In the genomic region with DNA sequence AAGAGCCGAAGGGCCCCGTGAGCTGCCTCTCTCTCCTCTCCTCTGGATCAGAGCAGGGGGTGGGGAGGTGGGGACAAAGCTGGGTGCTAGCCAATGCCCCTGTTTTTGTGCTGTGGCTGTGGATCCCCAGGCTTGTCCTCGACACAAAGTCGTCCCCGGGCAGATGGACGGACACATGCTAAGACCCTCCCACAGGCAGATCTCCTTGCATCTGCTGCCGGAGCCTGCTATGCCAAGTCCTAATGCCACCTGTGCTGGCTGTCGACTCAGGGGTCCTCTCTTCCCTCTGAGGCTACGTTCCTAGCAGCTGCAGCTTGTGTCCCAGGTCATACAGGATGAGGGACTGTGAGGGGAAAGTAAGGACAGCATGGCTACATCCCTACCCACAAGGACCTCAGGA, we compare ENCODE assay signal across 10 mouse cellular contexts. TPM values are rescaled to one million over a fixed set of nuclear protein-coding genes. Genes with fewer than 3 reads are reported as not detected.
DNase-seq lines count a peak whose midpoint lies in the region; ATAC-seq and TF ChIP-seq lines count a peak whose summit lies in the region.
"Had no signal": no experiment of that assay in that cellular context is flagged by ENCODE, and none has a peak within 500 bp of the region (broad histone marks: within the 10 kb centered on the region; RNA-seq: fewer than 3 reads in every experiment).

No protein-coding gene starts in this region.

- peak; percentile 51 for DNase-seq in cerebellum, adult 9-11 months
- DNase-seq in cerebellum, adult 11 months: no peak
- DNase-seq in kidney, postnatal 4 days: no peak
- peak; percentile 52 for DNase-seq in brain, embryonic 14.5 days (ENCODE audit: low read depth)
- no peak for DNase-seq in liver, embryonic 11.5 days (ENCODE audit: low spot score)
- DNase-seq in urinary bladder, postnatal 10 days (ENCODE audit: low spot score): no peak
- no peak for DNase-seq in layer of hippocampus, postnatal 36 days
- DNase-seq: gastrocnemius, postnatal 14 days; thymus, postnatal 25 days had no signal

- peak overlapping the region; percentile 4; the same call in 1 of the 2 replicates for H3K27ac ChIP-seq in kidney, embryonic 14.5 days (ENCODE audit: low read depth, low read length)
- no peak overlapping the region for H3K27ac ChIP-seq in liver, embryonic 11.5 days (ENCODE audit: low read depth, low read length)

- H3K4me3 ChIP-seq in kidney, embryonic 14.5 days (ENCODE audit: low read length): peak overlapping the region; percentile 28; the same call in 1 of the 2 replicates
- peak overlapping the region; percentile 28 for H3K4me3 ChIP-seq in liver, embryonic 11.5 days (ENCODE audit: low read depth, low read length)

- H3K9me3 ChIP-seq in kidney, embryonic 14.5 days (ENCODE audit: control insufficient read depth, low read length): no peaks in the 10 kb centered on the region
- H3K9me3 ChIP-seq in liver, embryonic 11.5 days (ENCODE audit: control insufficient read depth, low read length): no peaks in the 10 kb centered on the region

- no peak for TF ChIP-seq POLR2A in brain, embryonic 14.5 days (IDR thresholded peaks at IDR 0.05; ENCODE audit: borderline replicate concordance, extremely low read depth, insufficient read depth, insufficient read length, poor library complexity, severe bottlenecking)

- peak overlapping the region; percentile 37; the same call in 1 of the 2 replicates for H3K9ac ChIP-seq in kidney, embryonic 14.5 days (ENCODE audit: low read depth, low read length)
- peak overlapping the region; percentile 13; the same call in 1 of the 2 replicates for H3K9ac ChIP-seq in liver, embryonic 11.5 days (ENCODE audit: low read depth, low read length)

- ATAC-seq in kidney, embryonic 14.5 days (ENCODE audit: low FRiP score, low TSS enrichment): no peak
- no peak for ATAC-seq in liver, embryonic 11.5 days (replicated peaks; ENCODE audit: low FRiP score)

- H3K4me1 ChIP-seq in kidney, embryonic 14.5 days (ENCODE audit: control insufficient read depth, insufficient read depth, low read length): peaks cover 24% of the 10 kb centered on the region; the same call in 1 of the 2 replicates
- H3K4me1 ChIP-seq in liver, embryonic 11.5 days (replicated peaks; ENCODE audit: control insufficient read depth, insufficient read depth, low read length): peaks cover 24% of the 10 kb centered on the region

- WGBS in kidney, embryonic 14.5 days: 40% methylated on average over 9 of the region's 9 CpGs
- WGBS in liver, embryonic 11.5 days: 55% methylated on average over 9 of the region's 9 CpGs

- no peak for TF ChIP-seq CTCF in brain, embryonic 14.5 days (IDR thresholded peaks at IDR 0.05; ENCODE audit: borderline replicate concordance, extremely low read depth, insufficient read depth, insufficient read length)

- peak overlapping the region; percentile 29 for H3K4me2 ChIP-seq in kidney, embryonic 14.5 days (replicated peaks; ENCODE audit: low read depth, low read length)
- peak overlapping the region; percentile 35 for H3K4me2 ChIP-seq in liver, embryonic 11.5 days

- peaks cover 20% of the 10 kb centered on the region for H3K36me3 ChIP-seq in kidney, embryonic 14.5 days (ENCODE audit: control insufficient read depth, insufficient read depth, low read length)
- H3K36me3 ChIP-seq in liver, embryonic 11.5 days (ENCODE audit: control insufficient read depth, insufficient read depth, low read length): peaks cover 17% of the 10 kb centered on the region

- no peaks in the 10 kb centered on the region for H3K27me3 ChIP-seq in kidney, embryonic 14.5 days (ENCODE audit: control insufficient read depth, insufficient read depth, low read length)
- H3K27me3 ChIP-seq in liver, embryonic 11.5 days (replicated peaks; ENCODE audit: control insufficient read depth, insufficient read depth, low read length): peaks cover 7% of the 10 kb centered on the region; the same call in 1 of the 2 replicates

RNA-seq across cellular contexts. Expression of a gene that starts 1.6 kb away (rescaled TPM):
- 39.8 and 41.1 TPM in 2 replicates for polyA plus RNA-seq in kidney, embryonic 14.5 days (2014; fragmentation: Nextera tagmentation; extraction: Ambion mirVana)
- polyA plus RNA-seq in brain, embryonic 14.5 days (2012; rRNA removed): 28.7 and 35.1 TPM in 2 replicates
- 25.3 and 39.9 TPM in 2 replicates for polyA plus RNA-seq in liver, embryonic 11.5 days (2014; fragmentation: Nextera tagmentation; extraction: Ambion mirVana)
- total RNA-seq in layer of hippocampus, postnatal 36 days (2021): 10 to 100 TPM; 16.6 to 24.0 TPM

RNA-seq across cellular contexts. Expression of a gene that starts 36.0 kb away (rescaled TPM):
- polyA plus RNA-seq in kidney, embryonic 14.5 days (2014; fragmentation: Nextera tagmentation; extraction: Ambion mirVana): 377 and 517 TPM in 2 replicates
- polyA plus RNA-seq in brain, embryonic 14.5 days (2012; rRNA removed): 369 and 407 TPM in 2 replicates
- polyA plus RNA-seq in liver, embryonic 11.5 days (2014; fragmentation: Nextera tagmentation; extraction: Ambion mirVana): 401 and 406 TPM in 2 replicates
- 10 to 100 TPM; 12.4 to 13.6 TPM for total RNA-seq in layer of hippocampus, postnatal 36 days (2021)

RNA-seq across cellular contexts. Expression of a gene that starts 38.1 kb away (rescaled TPM):
- polyA plus RNA-seq in kidney, embryonic 14.5 days (2014; fragmentation: Nextera tagmentation; extraction: Ambion mirVana): 98.5 and 124 TPM in 2 replicates
- polyA plus RNA-seq in brain, embryonic 14.5 days (2012; rRNA removed): 31.2 and 46.2 TPM in 2 replicates
- 90.3 and 107 TPM in 2 replicates for polyA plus RNA-seq in liver, embryonic 11.5 days (2014; fragmentation: Nextera tagmentation; extraction: Ambion mirVana)
- total RNA-seq in layer of hippocampus, postnatal 36 days (2021): 10 to 100 TPM; 24.6 to 27.7 TPM

RNA-seq across cellular contexts. Expression of a gene that starts 41.3 kb away (rescaled TPM):
- polyA plus RNA-seq in kidney, embryonic 14.5 days (2014; fragmentation: Nextera tagmentation; extraction: Ambion mirVana): 3.0 and 3.9 TPM in 2 replicates
- 4.6 and 6.3 TPM in 2 replicates for polyA plus RNA-seq in brain, embryonic 14.5 days (2012; rRNA removed)
- polyA plus RNA-seq in liver, embryonic 11.5 days (2014; fragmentation: Nextera tagmentation; extraction: Ambion mirVana): 17.6 and 39.0 TPM in 2 replicates
- total RNA-seq in layer of hippocampus, postnatal 36 days (2021): 1 to 10 TPM; 3.8 to 4.4 TPM

RNA-seq across cellular contexts. Expression of a gene that starts 49.9 kb away (rescaled TPM):
- 259 and 375 TPM in 2 replicates for polyA plus RNA-seq in kidney, embryonic 14.5 days (2014; fragmentation: Nextera tagmentation; extraction: Ambion mirVana)
- 362 and 506 TPM in 2 replicates for polyA plus RNA-seq in brain, embryonic 14.5 days (2012; rRNA removed)
- polyA plus RNA-seq in liver, embryonic 11.5 days (2014; fragmentation: Nextera tagmentation; extraction: Ambion mirVana): 228 and 245 TPM in 2 replicates
- 100 to 1,000 TPM; 458 to 488 TPM for total RNA-seq in layer of hippocampus, postnatal 36 days (2021)

Comparison
In these comparisons a context has a peak if more than half of its experiments do, and no peak if none do; other contexts are left out.
1. DNase-seq: peak in cerebellum, adult 9-11 months (single experiment) and brain, embryonic 14.5 days (single experiment); none in cerebellum, adult 11 months (single experiment), kidney, postnatal 4 days (0 of 2), liver, embryonic 11.5 days (single experiment), urinary bladder, postnatal 10 days (single experiment) and layer of hippocampus, postnatal 36 days (0 of 2).